Mouse (Mus musculus) lung, embryonic 16.5 days (tissue): ENCODE data around the gene Msh5. TPM values are rescaled to one million over a fixed set of nuclear protein-coding genes. Genes with fewer than 3 reads are reported as not detected.

ENCODE experiments used
- ATAC-seq: fragments of 200-750 bp; cut with Nextera tagmentation; 2 replicates; pipeline ENCODE4 v1.8.0; 2017; ENCODE audit warnings: low read depth, mild to moderate bottlenecking, moderate library complexity
- H3K27ac ChIP-seq: fragments of 300-500 bp; sonication (generic); 2 replicates; pipeline ENCODE4 v1.5.1; 2014; ENCODE audit warnings: mild to moderate bottlenecking, control low read depth, low read length
- H3K27me3 ChIP-seq: fragments of 300-500 bp; sonication (generic); 2 replicates; pipeline ENCODE4 v1.6.1; 2014; ENCODE audit warnings: low read depth, low read length, mixed read lengths; ENCODE audit not compliant: control insufficient read depth, insufficient read depth
- H3K36me3 ChIP-seq: fragments of 300-500 bp; sonication (generic); 2 replicates; pipeline ENCODE4 v1.6.1; 2014; ENCODE audit warnings: low read length; ENCODE audit not compliant: control insufficient read depth, insufficient read depth
- H3K4me1 ChIP-seq: fragments of 300-500 bp; sonication (generic); replicated peaks from 2 replicates; pipeline ENCODE4 v1.6.1; 2014; ENCODE audit warnings: low read length, mixed read lengths; ENCODE audit not compliant: control insufficient read depth, insufficient read depth
- H3K4me2 ChIP-seq: fragments of 300-500 bp; sonication (generic); 2 replicates; pipeline ENCODE4 v1.6.1; 2014; ENCODE audit warnings: low read depth, low read length, control low read depth
- H3K4me3 ChIP-seq: fragments of 300-500 bp; sonication (generic); 2 replicates; pipeline ENCODE4 v1.5.1; 2014; ENCODE audit warnings: mild to moderate bottlenecking, low read length, control low read depth
- H3K9ac ChIP-seq: fragments of 300-500 bp; sonication (generic); 2 replicates; pipeline ENCODE4 v1.6.1; 2014; ENCODE audit warnings: low read length, control low read depth
- H3K9me3 ChIP-seq: fragments of 300-500 bp; sonication (generic); 2 replicates; pipeline ENCODE4 v1.6.1; 2016; ENCODE audit warnings: low read length; ENCODE audit not compliant: control insufficient read depth
- WGBS: fragments of 180-500 bp; shearing (Covaris S2); extraction: QIAGEN DNeasy Blood & Tissue Kit; methylation state at CpG from one replicate; pipeline ENCODE4 v1.1.7; 2014; 5-methylcytosine and 5-hydroxymethylcytosine counted together
- polyA plus RNA-seq: library from polyadenylated mRNA; unstranded; fragments of >200 nt; fragmentation: Nextera tagmentation; extraction: Ambion mirVana; gene quantifications from 2 replicates; pipeline ENCODE4 v1.2.1, GENCODE M21; 2015

Gene Msh5
- polyA plus RNA-seq = 4.7 and 4.9 TPM in 2 replicates

GRCm38 (mm10) chr17:35046681-35047455 is at the start of gene Msh5:
Gene Msh5, minus strand, starts transcription at chr17:35046745.
- H3K4me2 ChIP-seq = peak within 1 kb of the TSS; percentile 99
- H3K4me3 ChIP-seq = peak within 1 kb of the TSS; percentile 72
- peak within 1 kb of the TSS; percentile 99 for H3K27ac ChIP-seq
- no peaks in the 10 kb centered on the region for H3K27me3 ChIP-seq
- no peaks in the 10 kb centered on the region for H3K36me3 ChIP-seq
- ATAC-seq = peak; percentile 93
- peaks cover 38% of the 10 kb centered on the region for H3K4me1 ChIP-seq
- no peaks in the 10 kb centered on the region for H3K9me3 ChIP-seq
- 1% methylated on average over 33 of the region's 33 CpGs for WGBS
- peak within 1 kb of the TSS; percentile 97 for H3K9ac ChIP-seq

- Histone ChIP-seq H3K4me1 (peaks cover 8% of the 10 kb centered on the region), H3K4me3 (no peak overlapping the region), H3K9me3 (no peaks in the 10 kb centered on the region), H3K9ac (no peak overlapping the region), H3K27me3 (no peaks in the 10 kb centered on the region), H3K27ac (no peak overlapping the region), H3K36me3 (peaks cover 43% of the 10 kb centered on the region), H3K4me2 (no peak overlapping the region)
- WGBS = 89% methylated on average over 15 of the region's 15 CpGs
- no peak for ATAC-seq
Observed at GRCm38 (mm10) chr17:35094475-35095365, 48.2 kb upstream of the Msh5 start.

- WGBS = 86% methylated on average over 14 of the region's 14 CpGs
- no peak overlapping the region for H3K4me2 ChIP-seq
- H3K36me3 ChIP-seq = peaks cover 33% of the 10 kb centered on the region
Observed at GRCm38 (mm10) chr17:35092403-35093198, 46.1 kb upstream of the Msh5 start.

GRCm38 (mm10) chr17:35090166-35090932 is 43.8 kb upstream of the Msh5 start:
- no peak for ATAC-seq
- WGBS = 62% methylated on average over 8 of the region's 8 CpGs
- Histone ChIP-seq H3K4me3 (peak overlapping the region; percentile 74), H3K4me2 (peak overlapping the region; percentile 55), H3K9me3 (no peaks in the 10 kb centered on the region), H3K27me3 (no peaks in the 10 kb centered on the region), H3K4me1 (peaks cover 8% of the 10 kb centered on the region), H3K9ac (peak overlapping the region; percentile 96), H3K36me3 (peaks cover 23% of the 10 kb centered on the region), H3K27ac (peak overlapping the region; percentile 97)

More at GRCm38 (mm10) chr17:35092403-35093198, 46.1 kb upstream of the Msh5 start:
- no peaks in the 10 kb centered on the region for H3K9me3 ChIP-seq
- no peak overlapping the region for H3K9ac ChIP-seq
- peaks cover 8% of the 10 kb centered on the region for H3K4me1 ChIP-seq
- H3K27me3 ChIP-seq = no peaks in the 10 kb centered on the region
- no peak overlapping the region for H3K4me3 ChIP-seq
- no peak overlapping the region for H3K27ac ChIP-seq
- ATAC-seq = no peak

- Histone ChIP-seq H3K27ac (peak within 1 kb of the TSS; percentile 97), H3K9ac (peak within 1 kb of the TSS; percentile 96), H3K4me2 (peak within 1 kb of the TSS; percentile 55), H3K27me3 (no peaks in the 10 kb centered on the region), H3K4me3 (peak within 1 kb of the TSS; percentile 74), H3K36me3 (peaks cover 15% of the 10 kb centered on the region), H3K9me3 (no peaks in the 10 kb centered on the region), H3K4me1 (peaks cover 8% of the 10 kb centered on the region)
- WGBS = 2% methylated on average over 67 of the region's 67 CpGs
- ATAC-seq = peak; percentile 99
Observed at GRCm38 (mm10) chr17:35088825-35089644, 42.5 kb upstream of the Msh5 start, which contains the start of gene Abhd16a. Gene Abhd16a, plus strand, starts transcription at chr17:35089263.

GRCm38 (mm10) chr17:35088151-35088550 is 41.6 kb upstream of the Msh5 start:
- no peak for ATAC-seq
- no peak overlapping the region for H3K27ac ChIP-seq
- H3K9me3 ChIP-seq = no peaks in the 10 kb centered on the region
- no peak overlapping the region for H3K4me3 ChIP-seq
- WGBS = 25% methylated on average over 2 of the region's 2 CpGs
- no peaks in the 10 kb centered on the region for H3K27me3 ChIP-seq
- H3K4me2 ChIP-seq = no peak overlapping the region
- H3K36me3 ChIP-seq = peaks cover 13% of the 10 kb centered on the region
- peaks cover 8% of the 10 kb centered on the region for H3K4me1 ChIP-seq
- no peak overlapping the region for H3K9ac ChIP-seq

- ATAC-seq = no peak
- Histone ChIP-seq H3K27ac (no peak within 1 kb of the TSS), H3K27me3 (no peaks in the 10 kb centered on the region), H3K4me1 (peaks cover 5% of the 10 kb centered on the region), H3K4me3 (no peak within 1 kb of the TSS), H3K9ac (no peak within 1 kb of the TSS), H3K9me3 (no peaks in the 10 kb centered on the region), H3K36me3 (no peaks in the 10 kb centered on the region), H3K4me2 (no peak within 1 kb of the TSS)
- WGBS = 65% methylated on average over 7 of the region's 7 CpGs
Observed at GRCm38 (mm10) chr17:35085208-35085865, 38.8 kb upstream of the Msh5 start, which contains the start of gene Ly6g6f. Gene Ly6g6f, minus strand, starts transcription at chr17:35085610.
